Mouse (Mus musculus) liver, embryonic 11.5 days (tissue): ENCODE results near the gene Stim2. TPM values are rescaled to one million over a fixed set of nuclear protein-coding genes. Genes with fewer than 3 reads are reported as not detected.

Experiments
- ATAC-seq: fragments of 200-750 bp; cut with Nextera tagmentation; replicated peaks from 2 replicates; pipeline ENCODE4 v1.8.0; 2017; ENCODE audit warnings: moderate number of reproducible peaks, mild to moderate bottlenecking, moderate TSS enrichment, moderate library complexity; ENCODE audit not compliant: low FRiP score
- DNase-seq: peaks from one replicate; pipeline ENCODE4 v3.0.0-alpha.2; 2017; ENCODE audit warnings: low spot score
- H3K27ac ChIP-seq: fragments of 300-500 bp; sonication (generic); 2 replicates; pipeline ENCODE4 v1.5.1; 2014; ENCODE audit warnings: mild to moderate bottlenecking, low read depth, low read length, control low read depth
- H3K27me3 ChIP-seq: fragments of 300-500 bp; sonication (generic); replicated peaks from 2 replicates; pipeline ENCODE4 v1.6.1; 2014; ENCODE audit warnings: low read length, mixed read lengths; ENCODE audit not compliant: control insufficient read depth, insufficient read depth
- H3K36me3 ChIP-seq: fragments of 300-500 bp; sonication (generic); 2 replicates; pipeline ENCODE4 v1.6.1; 2014; ENCODE audit warnings: mild to moderate bottlenecking, low read length, moderate library complexity, mixed read lengths; ENCODE audit not compliant: control insufficient read depth, insufficient read depth
- H3K4me1 ChIP-seq: fragments of 300-500 bp; sonication (generic); replicated peaks from 2 replicates; pipeline ENCODE4 v1.6.1; 2014; ENCODE audit warnings: low read length, mixed read lengths; ENCODE audit not compliant: control insufficient read depth, insufficient read depth
- H3K4me2 ChIP-seq: fragments of 300-500 bp; sonication (generic); 2 replicates; pipeline ENCODE4 v1.6.1; 2014; ENCODE audit warnings: mild to moderate bottlenecking, control low read depth, moderate library complexity
- H3K4me3 ChIP-seq: fragments of 300-500 bp; sonication (generic); 2 replicates; pipeline ENCODE4 v1.5.1; 2014; ENCODE audit warnings: low read depth, low read length, control low read depth
- H3K9ac ChIP-seq: fragments of 300-500 bp; sonication (generic); 2 replicates; pipeline ENCODE4 v1.6.1; 2014; ENCODE audit warnings: low read depth, low read length, control low read depth
- H3K9me3 ChIP-seq: fragments of 300-500 bp; sonication (generic); 2 replicates; pipeline ENCODE4 v1.6.1; 2016; ENCODE audit warnings: low read length, inconsistent platforms, mixed read lengths; ENCODE audit not compliant: control insufficient read depth
- WGBS: fragments of 180-500 bp; shearing (Covaris S2); extraction: QIAGEN DNeasy Blood & Tissue Kit; methylation state at CpG from one replicate; pipeline ENCODE4 v1.1.7; 2014; 5-methylcytosine and 5-hydroxymethylcytosine counted together
- polyA plus RNA-seq: library from polyadenylated mRNA; unstranded; fragments of >200 nt; fragmentation: Nextera tagmentation; extraction: Ambion mirVana; gene quantifications from 2 replicates; pipeline ENCODE4 v1.2.1, GENCODE M21; 2014

Stim2 gene
- polyA plus RNA-seq, 1 experiment from 2014 or later, result 13.2 TPM

DNA sequence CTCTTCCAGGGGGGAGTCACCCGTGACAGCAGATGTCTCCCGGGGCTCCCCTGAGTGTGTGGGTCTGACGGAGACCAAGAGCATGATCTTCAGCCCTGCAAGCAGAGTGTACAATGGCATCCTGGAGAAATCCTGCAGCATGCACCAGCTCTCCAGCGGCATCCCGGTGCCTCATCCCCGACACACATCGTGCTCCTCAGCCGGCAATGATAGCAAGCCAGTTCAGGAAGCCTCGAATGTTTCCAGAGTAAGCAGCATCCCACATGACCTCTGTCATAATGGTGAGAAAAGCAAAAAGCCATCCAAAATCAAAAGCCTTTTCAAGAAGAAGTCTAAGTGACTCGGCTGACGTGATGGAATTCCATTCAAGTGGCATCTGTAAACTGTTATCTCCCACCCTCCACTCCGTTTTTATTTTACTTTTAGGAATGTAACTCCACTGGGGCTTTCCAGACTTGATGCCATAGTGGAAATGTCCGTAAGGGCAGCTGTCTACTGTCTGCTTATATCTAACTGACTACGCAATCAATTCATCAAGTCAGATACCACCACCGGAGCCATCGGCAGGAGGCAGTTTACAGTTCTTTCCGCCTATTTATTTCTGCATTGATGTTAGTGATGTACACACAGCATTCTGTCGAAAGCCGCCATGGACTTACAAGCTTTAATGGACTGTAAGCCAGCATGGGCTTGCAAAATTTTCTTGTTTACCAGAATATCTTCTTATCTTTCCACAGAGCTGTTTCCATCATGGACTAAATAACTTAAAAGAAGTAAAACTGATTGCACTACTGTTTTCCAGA lies 120.3 kb downstream of the Stim2 start:
- Histone ChIP-seq H3K4me1 (no peaks in the 10 kb centered on the region), H3K4me3 (no peak overlapping the region), H3K27ac (no peak overlapping the region), H3K9ac (no peak overlapping the region), H3K9me3 (no peaks in the 10 kb centered on the region), H3K36me3 (no peaks in the 10 kb centered on the region; the same call in 1 of the 2 replicates), H3K27me3 (no peaks in the 10 kb centered on the region), H3K4me2 (no peak overlapping the region)
- DNase-seq (no peak), ATAC-seq (no peak)
- 80% methylated on average over 19 of the region's 19 CpGs for WGBS

DNA sequence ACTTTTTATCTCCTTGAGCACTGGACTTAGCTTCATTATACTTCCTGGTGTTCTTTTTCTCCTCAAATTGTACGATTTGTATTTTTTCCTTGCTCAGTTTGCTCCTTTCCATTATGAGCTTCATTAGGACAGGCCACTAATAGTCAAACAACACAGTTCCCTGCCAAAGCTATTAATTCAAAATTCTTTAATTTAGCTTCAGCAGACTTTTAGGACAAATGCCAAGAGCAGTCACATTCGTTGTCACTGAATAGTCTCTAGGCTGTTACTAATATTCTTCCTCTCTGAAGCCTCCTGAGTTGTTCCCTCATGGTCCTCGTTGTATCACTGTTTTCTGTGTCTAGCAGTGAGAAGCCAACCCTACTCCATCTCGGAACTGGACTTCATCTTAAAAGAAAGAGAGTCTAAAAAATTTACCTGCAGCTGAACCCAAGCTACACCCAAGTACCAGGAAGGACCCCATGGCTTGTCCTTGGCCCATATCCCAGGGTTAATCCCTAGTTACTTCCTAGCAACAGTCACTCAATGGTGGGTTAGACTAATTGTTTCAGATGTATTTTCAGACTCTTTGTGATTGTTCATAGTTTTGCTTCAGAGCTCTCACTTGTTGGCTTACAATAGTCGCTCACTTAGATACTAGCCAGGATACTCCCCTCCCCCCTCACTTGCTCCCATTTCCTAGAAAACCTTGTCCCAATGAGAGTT lies 149.9 kb downstream of the Stim2 start:
- no peak overlapping the region for H3K27ac ChIP-seq
- DNase-seq (no peak), ATAC-seq (no peak)
- H3K4me3 ChIP-seq, result no peak overlapping the region
- no peaks in the 10 kb centered on the region for H3K4me1 ChIP-seq
- H3K27me3 ChIP-seq, result no peaks in the 10 kb centered on the region
- no peaks in the 10 kb centered on the region for H3K9me3 ChIP-seq
- no peak overlapping the region for H3K9ac ChIP-seq
- no peaks in the 10 kb centered on the region for H3K36me3 ChIP-seq
- WGBS, result 82% methylated on average over 5 of the region's 5 CpGs
- no peak overlapping the region for H3K4me2 ChIP-seq

DNA sequence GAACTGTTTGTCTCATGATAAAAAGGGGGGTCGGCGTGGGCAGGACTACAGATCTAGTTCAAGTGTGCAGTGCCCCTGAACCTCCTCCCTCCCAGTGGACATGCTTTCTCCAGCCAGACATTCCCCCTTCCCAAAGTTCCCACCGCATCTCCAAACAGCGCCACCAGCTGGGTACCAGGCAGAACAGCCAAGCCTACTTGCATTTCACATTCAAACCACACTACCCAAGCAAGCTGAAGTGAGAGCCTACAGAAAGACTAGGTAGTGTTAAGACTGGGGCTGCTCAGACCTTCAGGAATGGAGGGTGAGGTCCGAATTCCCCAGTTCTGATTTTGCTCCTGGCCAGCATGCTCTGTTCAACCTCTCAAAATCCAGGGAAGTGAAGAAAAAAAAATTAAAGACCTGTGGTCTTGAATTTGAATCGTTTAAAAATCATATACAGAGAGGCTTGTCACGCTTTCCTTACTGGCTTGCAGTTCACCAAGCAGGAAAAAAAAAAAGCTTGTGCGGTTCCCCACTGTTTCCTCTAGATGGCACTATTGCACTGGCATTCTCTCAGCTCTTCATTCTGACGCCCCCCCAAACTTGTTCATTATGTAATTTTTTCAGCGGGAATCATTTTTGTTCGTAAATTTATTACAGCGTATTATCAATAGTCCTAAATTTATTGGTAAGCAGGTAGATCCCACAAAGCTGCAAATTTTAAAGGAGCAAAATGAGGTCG lies 156.4 kb downstream of the Stim2 start:
- no peaks in the 10 kb centered on the region for H3K36me3 ChIP-seq
- H3K27ac ChIP-seq, result no peak overlapping the region
- ATAC-seq (no peak), DNase-seq (no peak)
- no peaks in the 10 kb centered on the region for H3K9me3 ChIP-seq
- H3K4me1 ChIP-seq, result no peaks in the 10 kb centered on the region
- 19% methylated on average over 13 of the region's 13 CpGs for WGBS
- no peak overlapping the region for H3K9ac ChIP-seq
- H3K4me2 ChIP-seq, result no peak overlapping the region
- H3K4me3 ChIP-seq, result no peak overlapping the region
- H3K27me3 ChIP-seq, result no peaks in the 10 kb centered on the region

DNA sequence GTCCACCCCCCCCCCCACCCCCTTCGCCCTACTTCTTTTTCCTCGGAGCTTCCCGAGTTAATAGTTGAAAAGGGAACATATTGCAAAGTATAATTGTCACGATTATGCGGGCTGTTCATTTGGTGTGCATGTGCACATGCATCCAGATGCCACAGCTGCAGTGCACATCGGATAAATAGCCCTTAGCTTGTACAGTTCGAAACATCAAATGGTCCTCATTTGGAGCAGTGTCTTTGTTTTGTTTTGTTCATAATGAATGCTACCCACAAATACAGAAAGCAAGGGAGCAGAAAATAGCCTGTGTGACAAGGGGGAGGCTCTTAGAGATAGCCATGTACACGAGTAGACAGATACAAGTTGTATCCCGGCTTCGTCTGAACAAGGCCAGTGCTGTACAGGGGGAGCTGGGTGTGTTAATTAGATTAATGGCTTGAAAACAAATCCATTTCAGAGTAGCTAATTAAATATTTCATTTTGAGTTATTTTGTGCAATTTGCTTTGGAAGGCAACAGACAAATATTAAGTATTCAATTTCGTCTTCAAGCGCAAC lies 157.0 kb downstream of the Stim2 start:
- no peak overlapping the region for H3K9ac ChIP-seq
- H3K36me3 ChIP-seq, result no peaks in the 10 kb centered on the region
- H3K27me3 ChIP-seq, result no peaks in the 10 kb centered on the region
- no peak overlapping the region for H3K27ac ChIP-seq
- H3K4me2 ChIP-seq, result no peak overlapping the region
- WGBS, result 67% methylated on average over 12 of the region's 12 CpGs
- H3K4me3 ChIP-seq, result no peak overlapping the region
- DNase-seq, result no peak
- no peaks in the 10 kb centered on the region for H3K4me1 ChIP-seq
- ATAC-seq, result no peak
- no peaks in the 10 kb centered on the region for H3K9me3 ChIP-seq

DNA sequence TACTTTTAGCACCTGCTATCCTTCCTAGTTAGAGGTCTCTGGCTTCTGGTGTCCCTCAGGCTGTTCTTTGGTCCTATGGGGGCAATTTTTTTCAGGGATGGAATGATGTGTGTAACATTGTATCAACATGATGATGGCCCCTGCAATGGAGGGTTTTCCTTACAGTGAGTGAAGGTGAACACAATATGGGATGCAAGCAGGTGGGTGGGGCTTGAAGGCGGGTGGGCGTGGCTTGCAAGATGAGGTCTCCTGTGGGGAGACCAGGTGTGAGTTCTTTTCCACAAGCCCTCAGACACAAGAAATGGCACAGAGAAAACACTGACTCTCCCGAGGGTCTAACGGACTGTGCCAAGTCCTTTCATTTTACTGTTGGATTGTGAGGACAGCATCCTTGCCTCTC lies 157.6 kb downstream of the Stim2 start:
- Histone ChIP-seq H3K9ac (no peak overlapping the region), H3K4me1 (no peaks in the 10 kb centered on the region), H3K4me3 (no peak overlapping the region), H3K27ac (no peak overlapping the region), H3K4me2 (no peak overlapping the region), H3K27me3 (no peaks in the 10 kb centered on the region), H3K36me3 (no peaks in the 10 kb centered on the region), H3K9me3 (no peaks in the 10 kb centered on the region)
- 77% methylated on average over 4 of the region's 4 CpGs for WGBS
- ATAC-seq, result no peak
- no peak for DNase-seq

DNA sequence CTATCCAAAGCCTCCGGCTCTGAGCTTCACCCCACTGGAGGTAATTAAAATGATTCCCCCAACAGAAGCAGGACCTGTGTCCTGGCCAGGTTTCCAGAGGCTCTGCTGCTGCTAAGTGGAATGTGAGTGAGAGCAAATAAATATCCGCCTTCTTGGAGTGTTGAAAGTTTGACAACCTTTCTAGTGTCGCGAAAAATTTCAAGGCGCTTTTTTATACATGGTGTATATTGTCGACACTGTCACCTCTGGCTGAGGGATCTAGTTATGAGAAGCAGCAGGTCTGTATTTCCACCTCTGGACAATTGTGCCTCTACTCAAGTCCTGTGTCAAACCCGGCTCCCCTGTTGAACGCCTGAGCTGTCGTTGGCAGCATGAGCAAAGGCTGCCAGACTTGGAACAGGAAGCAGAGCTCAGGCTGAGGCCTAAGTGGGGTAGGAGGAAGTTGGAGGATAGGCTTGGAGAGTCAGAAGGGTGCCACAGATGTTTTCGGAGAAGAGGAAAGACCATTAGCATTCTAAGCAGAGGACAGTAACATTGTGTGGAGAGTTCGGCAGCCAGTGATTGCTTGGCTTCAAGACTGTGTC lies 158.7 kb downstream of the Stim2 start:
- no peaks in the 10 kb centered on the region for H3K9me3 ChIP-seq
- WGBS, result 60% methylated on average over 11 of the region's 11 CpGs
- DNase-seq (no peak), ATAC-seq (no peak)
- H3K36me3 ChIP-seq, result no peaks in the 10 kb centered on the region
- H3K4me1 ChIP-seq, result no peaks in the 10 kb centered on the region
- H3K27ac ChIP-seq, result no peak overlapping the region
- no peak overlapping the region for H3K9ac ChIP-seq
- no peak overlapping the region for H3K4me2 ChIP-seq
- H3K27me3 ChIP-seq, result no peaks in the 10 kb centered on the region
- no peak overlapping the region for H3K4me3 ChIP-seq

DNA sequence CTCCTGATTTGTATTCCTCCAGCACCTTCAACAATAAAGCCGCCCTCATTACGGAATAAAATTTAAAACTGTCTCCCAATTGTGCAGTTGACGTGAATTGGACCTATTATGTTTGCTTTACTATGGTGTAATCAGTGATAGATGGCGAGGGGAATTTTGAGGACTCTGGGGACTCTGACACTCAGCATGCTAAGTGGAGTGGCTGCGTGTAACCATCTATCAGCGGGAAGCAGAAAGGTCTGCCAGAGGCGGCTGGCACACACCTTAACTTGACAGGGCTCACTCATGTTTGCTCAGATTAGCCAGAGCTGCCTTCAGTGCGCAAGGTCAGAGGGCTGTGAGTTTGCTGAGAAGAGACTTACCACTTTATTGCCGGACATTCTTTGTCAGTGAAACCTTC lies 159.9 kb downstream of the Stim2 start:
- 60% methylated on average over 9 of the region's 9 CpGs for WGBS
- ATAC-seq (no peak), DNase-seq (no peak)
- H3K4me2 ChIP-seq, result no peak overlapping the region
- H3K9ac ChIP-seq, result no peak overlapping the region
- no peaks in the 10 kb centered on the region for H3K4me1 ChIP-seq
- no peak overlapping the region for H3K4me3 ChIP-seq
- no peak overlapping the region for H3K27ac ChIP-seq
- no peaks in the 10 kb centered on the region for H3K27me3 ChIP-seq
- H3K36me3 ChIP-seq, result no peaks in the 10 kb centered on the region
- no peaks in the 10 kb centered on the region for H3K9me3 ChIP-seq

DNA sequence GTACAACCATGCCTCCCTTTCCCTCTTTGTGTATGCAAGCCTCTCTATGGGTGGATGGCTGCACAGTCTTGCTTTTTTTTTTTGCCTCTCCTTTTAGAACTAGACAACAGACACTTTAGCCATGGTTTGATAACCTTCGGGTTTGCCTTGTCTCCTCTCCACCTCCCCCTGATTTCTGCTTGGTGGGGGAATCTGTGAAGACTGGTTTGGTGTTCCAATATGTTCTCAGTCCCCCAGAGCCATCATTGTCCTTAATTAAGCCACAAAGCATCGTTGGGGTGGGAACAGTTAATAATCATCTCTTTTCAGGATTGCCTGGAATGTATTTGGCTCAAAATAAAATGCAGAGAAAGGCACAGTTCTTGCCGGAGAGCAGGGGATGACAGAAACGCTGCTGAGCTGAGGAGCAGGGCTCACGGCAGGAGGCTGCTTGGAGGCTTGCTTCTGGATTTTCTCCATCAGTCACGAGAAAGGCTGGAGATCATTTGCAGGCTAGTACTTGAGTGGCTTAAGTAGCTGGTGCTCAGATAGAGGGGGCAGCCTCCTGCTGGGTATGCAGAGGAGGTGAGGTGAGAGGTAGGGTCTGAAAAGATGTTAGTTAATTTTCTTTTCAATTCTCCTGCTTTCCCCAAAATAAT lies 161.0 kb downstream of the Stim2 start:
- H3K9me3 ChIP-seq, result no peaks in the 10 kb centered on the region
- H3K9ac ChIP-seq, result no peak overlapping the region
- no peak overlapping the region for H3K27ac ChIP-seq
- H3K4me2 ChIP-seq, result no peak overlapping the region
- H3K36me3 ChIP-seq, result no peaks in the 10 kb centered on the region
- DNase-seq, result no peak
- ATAC-seq, result no peak
- no peak overlapping the region for H3K4me3 ChIP-seq
- H3K4me1 ChIP-seq, result no peaks in the 10 kb centered on the region
- no peaks in the 10 kb centered on the region for H3K27me3 ChIP-seq
- WGBS, result 21% methylated on average over 6 of the region's 6 CpGs
